Mouse (Mus musculus): ENCODE results near the gene Cmss1.

DNA sequence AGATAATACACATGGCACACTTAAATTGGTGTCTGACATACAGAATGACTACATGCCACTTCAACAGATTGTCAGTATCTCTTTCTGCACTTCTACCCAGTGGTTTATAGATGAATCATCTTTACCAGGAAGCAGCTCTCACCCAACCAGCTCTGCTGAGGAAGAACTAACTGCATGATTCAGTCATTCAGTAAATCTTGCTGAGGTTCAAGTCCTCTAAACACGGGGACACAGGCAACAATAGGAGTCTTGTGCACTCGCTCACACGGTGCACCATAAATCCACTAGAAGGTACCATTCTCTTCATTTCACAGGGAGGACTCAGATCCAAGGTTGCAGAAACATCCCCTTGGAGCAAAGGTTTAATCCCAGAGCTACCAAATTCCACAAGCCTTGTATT lies 105.8 kb downstream of the Cmss1 start:
- TF ChIP-seq CTCF (IDR thresholded peaks at IDR 0.05; ENCODE audit: low read depth, low read length) (no peak), POLR2A (IDR thresholded peaks at IDR 0.05; ENCODE audit: borderline replicate concordance, low read depth, low read length) (no peak)

All from bone marrow macrophage, adult 2 months (primary cell).